Mouse (Mus musculus) kidney, adult 18-20 months (tissue): ENCODE measurements around the gene Abcg1.

ENCODE experiments used
- DNase-seq: peaks from one replicate; pipeline ENCODE4 v3.0.0; 2021

The Abcg1 gene

GRCm38 (mm10) chr17:31082296-31083078 is 25.0 kb downstream of the Abcg1 start:
- DNase-seq = no peak

- no peak for DNase-seq
Observed at GRCm38 (mm10) chr17:31085519-31085918, 28.0 kb downstream of the Abcg1 start.

GRCm38 (mm10) chr17:31086196-31086595 is 28.7 kb downstream of the Abcg1 start:
- no peak for DNase-seq

GRCm38 (mm10) chr17:31088711-31089110 is 31.2 kb downstream of the Abcg1 start:
- DNase-seq = no peak

GRCm38 (mm10) chr17:31089848-31090247 is 32.4 kb downstream of the Abcg1 start:
- no peak for DNase-seq

- no peak for DNase-seq
Observed at GRCm38 (mm10) chr17:31091023-31091735, 33.7 kb downstream of the Abcg1 start.

GRCm38 (mm10) chr17:31094781-31095180 is 37.3 kb downstream of the Abcg1 start:
- DNase-seq = no peak

- no peak for DNase-seq
Observed at GRCm38 (mm10) chr17:31095570-31095969, 38.1 kb downstream of the Abcg1 start.

GRCm38 (mm10) chr17:31096893-31097292 is 39.4 kb downstream of the Abcg1 start:
- DNase-seq = no peak

GRCm38 (mm10) chr17:31098788-31099187 is 41.3 kb downstream of the Abcg1 start:
- DNase-seq = no peak

GRCm38 (mm10) chr17:31103007-31103570 is 45.6 kb downstream of the Abcg1 start:
- DNase-seq = no peak

- DNase-seq = no peak
Observed at GRCm38 (mm10) chr17:31103823-31104222, 46.3 kb downstream of the Abcg1 start.

GRCm38 (mm10) chr17:31108388-31108787 is 50.9 kb downstream of the Abcg1 start:
- DNase-seq = no peak

GRCm38 (mm10) chr17:31113191-31113856 is 55.8 kb downstream of the Abcg1 start:
- no peak for DNase-seq

- no peak for DNase-seq
Observed at GRCm38 (mm10) chr17:31116063-31116462, 58.6 kb downstream of the Abcg1 start.

- DNase-seq = no peak
Observed at GRCm38 (mm10) chr17:31117946-31118345, 60.5 kb downstream of the Abcg1 start.

GRCm38 (mm10) chr17:31119429-31119828 is 62.0 kb downstream of the Abcg1 start:
- DNase-seq = peak; percentile 75

- peak; percentile 26 for DNase-seq
Observed at GRCm38 (mm10) chr17:31121975-31122374, 64.5 kb downstream of the Abcg1 start.

- DNase-seq = no peak
Observed at GRCm38 (mm10) chr17:31125548-31126266, 68.2 kb downstream of the Abcg1 start.

GRCm38 (mm10) chr17:31128708-31129318 is 71.3 kb downstream of the Abcg1 start:
- no peak for DNase-seq

GRCm38 (mm10) chr17:31129452-31129851 is 72.0 kb downstream of the Abcg1 start, which contains the start of gene Tff3:
Tff3 (minus strand) TSS chr17:31129646.
- no peak for DNase-seq

- DNase-seq = no peak
Observed at GRCm38 (mm10) chr17:31131269-31131821, 73.9 kb downstream of the Abcg1 start.
